Mouse (Mus musculus): ENCODE results near the gene Tenm2. TPM values are rescaled to one million over a fixed set of nuclear protein-coding genes. Genes with fewer than 3 reads are reported as not detected.
A peak's percentile ranks its signal among the peaks of the same experiment; 100 is the strongest.

The Tenm2 gene
- total RNA-seq, 2 experiments from 2014 or later, result 71.1 to 107 TPM

DNA sequence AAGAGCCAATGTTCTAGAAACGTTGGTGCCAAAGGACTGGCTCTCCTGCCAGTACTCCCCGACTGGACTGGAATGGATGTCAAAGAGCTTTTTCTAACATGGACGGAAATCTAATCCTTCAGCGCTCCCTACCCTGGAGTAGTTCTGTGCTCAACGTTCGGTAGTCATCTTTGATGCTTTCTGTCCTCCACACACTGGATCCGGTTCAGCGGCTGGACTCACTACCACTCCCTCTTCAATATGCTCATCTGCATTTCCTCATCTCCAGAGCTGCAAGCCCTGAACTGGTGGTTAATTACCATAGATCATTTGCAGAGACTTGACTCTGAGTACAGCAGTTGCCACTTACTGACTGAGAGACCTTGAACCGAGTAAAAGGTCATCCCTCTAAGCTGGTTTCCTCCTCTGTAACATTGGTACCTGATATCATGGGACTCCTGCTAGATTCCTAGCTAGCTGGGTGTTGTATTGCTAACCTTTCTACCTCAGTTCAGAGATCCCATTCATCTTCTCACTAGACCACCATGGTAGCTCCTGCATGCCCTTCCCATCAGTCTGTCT is 698.1 kb downstream of the Tenm2 start:
- intact Hi-C loops (cut with DNase I), result no loop called here
- no peak for DNase-seq (ENCODE audit: low spot score in 2 of 2)

GRCm38 (mm10) chr11:36535591-36535990 is 700.2 kb downstream of the Tenm2 start:
- DNase-seq (ENCODE audit: low spot score in 2 of 2), result no peak
- intact Hi-C loops (cut with DNase I), result no loop called here

DNA sequence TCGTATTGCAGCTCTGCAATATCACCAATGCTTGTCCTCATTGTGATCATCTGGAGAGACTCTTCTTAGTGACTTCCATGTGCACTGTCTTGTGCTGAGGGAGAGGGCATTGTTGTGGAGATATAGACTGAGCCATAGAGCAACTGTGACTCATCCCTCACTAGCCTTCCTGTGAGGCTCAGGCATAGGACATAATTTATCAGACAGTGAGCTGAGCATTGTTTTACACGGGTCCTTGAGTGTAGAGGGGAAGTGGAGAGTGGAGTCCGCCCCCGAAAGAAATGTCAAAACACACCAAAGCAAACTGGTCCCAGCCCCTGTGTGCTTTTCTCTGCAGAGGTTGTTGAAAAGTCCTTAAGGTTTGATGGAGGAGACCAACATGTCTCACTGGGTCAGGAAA is 704.1 kb downstream of the Tenm2 start:
- intact Hi-C loops (cut with DNase I), result no loop called here
- DNase-seq (ENCODE audit: low spot score in 2 of 2), result no peak

DNA sequence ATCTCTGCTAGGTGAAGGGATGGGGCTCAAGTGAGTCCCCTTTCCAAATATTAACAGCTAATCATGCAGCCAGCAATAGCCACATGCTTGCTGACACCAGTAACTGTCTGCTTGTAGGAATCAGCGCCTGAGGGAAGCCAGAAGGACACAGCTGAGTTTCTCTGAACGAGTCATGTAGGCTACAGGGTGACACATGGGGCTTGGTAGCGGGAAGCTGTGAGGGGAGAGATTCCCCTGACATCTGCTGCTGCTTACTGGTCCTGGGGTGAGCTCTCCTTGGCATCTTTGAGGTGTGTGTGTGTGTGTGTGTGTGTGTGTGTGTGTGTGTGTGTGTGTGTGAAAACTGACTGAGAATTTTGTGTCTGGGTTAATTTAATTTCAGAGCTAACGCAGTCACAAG is 708.3 kb downstream of the Tenm2 start:
- intact Hi-C loops (cut with DNase I), result loop anchor here (2.0 to 5.0 kb wide), 3 partner anchors 280 to 480 kb away; no protein-coding TSS in a partner anchor

GRCm38 (mm10) chr11:36526381-36526780 is 709.4 kb downstream of the Tenm2 start:
- peak; percentile 88 to 89 for DNase-seq (ENCODE audit: low spot score in 2 of 2)
- intact Hi-C loops (cut with DNase I), result loop anchor here (2.0 to 5.0 kb wide), 3 partner anchors 279 to 479 kb away; no protein-coding TSS in a partner anchor

More for the DNA sequence above, 708.3 kb downstream of the Tenm2 start:
- no peak for DNase-seq (ENCODE audit: low spot score in 2 of 2)

GRCm38 (mm10) chr11:36512468-36512867 is 723.3 kb downstream of the Tenm2 start:
- intact Hi-C loops (cut with DNase I), result no loop called here

GRCm38 (mm10) chr11:36508312-36508711 is 727.5 kb downstream of the Tenm2 start:
- intact Hi-C loops (cut with DNase I), result no loop called here
- DNase-seq (ENCODE audit: low spot score in 2 of 2), result peak; percentile 26 to 39

More at GRCm38 (mm10) chr11:36512468-36512867, 723.3 kb downstream of the Tenm2 start:
- no peak for DNase-seq (ENCODE audit: low spot score in 2 of 2)

DNA sequence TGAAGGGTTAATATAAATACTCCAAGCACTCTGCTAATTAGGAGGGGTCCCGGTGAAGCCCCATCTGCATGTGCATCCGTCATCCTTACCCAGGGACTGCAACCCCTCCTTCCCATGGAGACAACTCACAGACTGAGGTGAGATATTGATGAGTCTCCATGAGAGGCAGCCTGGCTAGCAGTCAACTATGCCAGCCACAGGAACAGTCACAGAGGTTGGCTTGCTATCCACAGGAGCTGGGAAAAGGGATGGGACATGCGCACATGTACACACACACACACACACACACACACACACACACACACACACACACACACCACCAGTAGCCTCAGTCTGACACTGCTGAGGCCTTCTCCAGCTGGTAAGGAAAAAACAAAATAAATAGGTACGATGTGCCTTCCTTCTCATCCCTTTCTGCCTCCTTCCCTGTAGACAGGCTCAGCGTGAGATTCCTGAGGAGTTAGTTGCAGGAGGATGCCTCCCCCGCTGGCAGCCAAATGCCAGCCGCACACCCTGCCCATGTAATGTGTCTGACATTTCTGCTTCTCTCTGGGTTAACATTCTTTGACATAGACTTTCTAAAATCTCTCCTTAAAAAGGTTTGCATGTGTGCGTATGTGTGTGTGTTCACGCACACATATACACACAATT is 740.7 kb downstream of the Tenm2 start:
- DNase-seq (ENCODE audit: low spot score in 2 of 2), result peak; percentile 36 to 49
- intact Hi-C loops (cut with DNase I), result no loop called here

- DNase-seq (ENCODE audit: low spot score in 2 of 2), result no peak
- intact Hi-C loops (cut with DNase I), result no loop called here
Measured at GRCm38 (mm10) chr11:36492274-36492673, 743.5 kb downstream of the Tenm2 start.

DNA sequence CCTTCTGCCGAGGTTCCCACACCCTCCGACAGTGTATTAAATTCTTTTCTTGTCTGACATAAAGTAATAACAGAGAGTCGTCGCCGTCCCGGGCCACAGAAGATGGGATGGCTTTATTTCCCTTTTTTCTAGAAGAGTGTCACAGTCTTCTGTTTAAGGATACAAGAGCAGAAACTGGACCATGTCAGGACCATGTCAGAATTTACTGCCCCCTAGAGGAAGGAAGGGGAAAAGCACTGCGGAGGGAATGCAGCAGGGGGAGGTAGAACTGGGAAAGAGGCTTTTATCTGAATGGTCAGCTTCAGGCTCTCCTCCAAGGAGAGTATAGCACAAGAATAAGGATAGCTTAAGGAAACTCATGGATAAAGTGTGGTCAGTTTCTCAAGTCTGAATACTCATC is 745.7 kb downstream of the Tenm2 start:
- intact Hi-C loops (cut with DNase I), result no loop called here
- no peak for DNase-seq (ENCODE audit: low spot score in 2 of 2)

GRCm38 (mm10) chr11:36488666-36489065 is 747.1 kb downstream of the Tenm2 start:
- intact Hi-C loops (cut with DNase I), result loop anchor here (10.0 kb wide), 1 partner anchor 186 kb away; no protein-coding TSS in a partner anchor
- DNase-seq (ENCODE audit: low spot score in 2 of 2), result no peak

GRCm38 (mm10) chr11:36486092-36486491 is 749.7 kb downstream of the Tenm2 start:
- intact Hi-C loops (cut with DNase I), result loop anchor here (10.0 kb wide), 1 partner anchor 189 kb away; no protein-coding TSS in a partner anchor
- DNase-seq (ENCODE audit: low spot score in 2 of 2), result no peak

DNA sequence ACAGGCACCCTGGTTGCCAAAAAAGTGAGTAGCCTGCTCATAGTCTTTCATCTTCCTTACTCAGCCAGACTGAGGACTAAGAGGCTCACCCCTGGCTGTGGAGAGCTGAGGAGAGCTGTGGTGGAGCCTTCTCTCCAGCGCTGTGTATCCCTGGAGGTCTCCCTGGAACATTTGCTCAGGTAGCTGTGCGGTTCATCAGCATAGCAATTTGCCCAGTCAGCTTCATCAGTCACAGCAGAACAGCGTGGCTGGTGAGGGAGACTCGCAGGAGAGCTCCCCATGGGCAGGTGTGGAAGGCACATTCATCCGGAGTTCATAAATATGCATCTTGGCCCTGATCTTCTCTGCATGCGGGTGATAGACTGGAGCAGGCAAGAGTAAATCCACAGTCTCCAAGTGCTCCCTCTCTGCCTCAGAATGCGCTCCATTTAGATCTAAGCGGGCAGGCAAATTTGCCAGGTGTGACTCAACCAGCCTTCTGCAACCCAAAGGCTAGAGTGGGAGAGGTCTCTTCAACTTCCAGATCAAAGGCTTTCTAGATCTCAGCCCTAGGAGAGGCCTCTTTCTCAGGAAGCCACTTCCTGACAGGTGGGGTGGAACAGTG is 751.2 kb downstream of the Tenm2 start:
- intact Hi-C loops (cut with DNase I), result loop anchor here (10.0 kb wide), 1 partner anchor 190 kb away; no protein-coding TSS in a partner anchor

DNA sequence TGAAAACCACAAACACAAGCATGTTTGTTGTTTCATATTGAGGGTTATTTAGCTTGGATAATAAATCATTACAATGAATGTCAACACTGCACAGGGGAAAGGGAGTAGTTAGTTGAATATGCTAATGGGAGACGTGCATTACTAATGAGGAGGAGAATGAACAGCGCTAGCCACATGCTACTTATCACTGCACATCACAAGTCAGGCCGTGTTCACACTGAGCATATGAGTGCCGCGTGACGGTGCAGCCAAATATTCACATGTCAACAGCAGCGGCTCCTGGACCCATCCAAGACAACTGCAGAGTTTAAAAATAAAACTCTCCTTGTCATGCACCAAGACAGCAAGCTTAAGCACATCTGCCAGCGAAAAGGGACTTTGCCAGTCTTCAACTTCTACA is 753.6 kb downstream of the Tenm2 start:
- intact Hi-C loops (cut with DNase I), result loop anchor here (10.0 kb wide), 1 partner anchor 193 kb away; no protein-coding TSS in a partner anchor
- DNase-seq (ENCODE audit: low spot score in 2 of 2), result no peak

More for the DNA sequence above, 751.2 kb downstream of the Tenm2 start:
- DNase-seq (ENCODE audit: low spot score in 2 of 2), result no peak

DNA sequence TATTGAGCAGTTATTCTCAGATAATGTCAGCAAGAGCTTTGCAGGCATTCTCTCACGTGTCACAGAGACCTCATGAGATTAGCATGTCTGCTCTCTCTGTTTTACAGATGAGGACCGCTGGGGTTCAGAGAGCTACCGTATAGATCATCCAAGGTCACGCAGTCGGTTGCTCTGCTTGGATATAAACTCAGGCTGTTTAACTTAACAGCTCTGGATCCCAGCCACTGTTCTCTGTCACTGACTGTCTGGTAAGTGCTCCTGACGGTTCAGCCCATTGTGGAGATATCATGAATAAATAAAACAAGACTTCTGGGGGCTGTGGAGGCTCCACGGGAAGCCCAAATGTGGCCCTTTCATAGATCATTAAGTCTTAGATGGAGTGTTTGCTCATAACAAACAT is 754.2 kb downstream of the Tenm2 start:
- intact Hi-C loops (cut with DNase I), result loop anchor here (10.0 kb wide), 1 partner anchor 193 kb away; no protein-coding TSS in a partner anchor
- no peak for DNase-seq (ENCODE audit: low spot score in 2 of 2)

GRCm38 (mm10) chr11:36481086-36481485 is 754.7 kb downstream of the Tenm2 start:
- intact Hi-C loops (cut with DNase I), result loop anchor here (10.0 kb wide), 1 partner anchor 194 kb away; no protein-coding TSS in a partner anchor
- DNase-seq (ENCODE audit: low spot score in 2 of 2), result no peak

DNA sequence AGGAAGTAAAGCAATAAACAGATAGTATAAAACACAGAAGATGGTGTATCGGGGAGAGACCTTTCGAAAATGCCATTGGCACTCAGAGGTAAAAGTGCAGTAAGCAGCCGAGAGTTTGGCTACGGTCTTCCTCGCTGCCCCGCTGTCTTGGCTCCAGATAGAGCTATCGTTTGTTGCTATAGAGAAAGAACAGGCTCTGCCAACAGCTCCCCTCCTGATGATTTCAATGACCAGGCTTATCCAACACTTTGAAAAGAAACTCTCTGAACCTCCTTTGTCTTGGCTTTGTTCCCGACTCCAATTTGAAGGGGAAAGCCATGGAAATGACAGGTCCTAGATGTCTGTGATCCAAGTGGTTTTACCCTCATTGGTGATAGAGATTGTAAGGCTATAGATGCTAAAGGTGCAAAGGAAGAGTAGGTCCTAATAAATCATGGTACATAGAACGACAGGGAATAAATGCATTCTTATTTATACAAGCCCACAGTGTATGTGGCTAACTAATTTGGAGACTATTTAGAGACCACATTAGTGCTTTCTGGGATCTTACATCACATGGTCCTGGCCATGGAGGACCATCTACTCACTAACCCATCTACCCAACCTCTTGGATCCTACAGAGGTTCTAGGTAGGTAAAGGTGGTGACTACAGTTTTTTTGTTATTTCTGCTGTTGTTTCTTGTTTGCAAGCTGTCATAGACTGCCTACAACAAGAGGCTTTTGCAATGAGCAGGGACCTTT is 765.8 kb downstream of the Tenm2 start:
- intact Hi-C loops (cut with DNase I), result no loop called here
- no peak for DNase-seq (ENCODE audit: low spot score in 2 of 2)

DNA sequence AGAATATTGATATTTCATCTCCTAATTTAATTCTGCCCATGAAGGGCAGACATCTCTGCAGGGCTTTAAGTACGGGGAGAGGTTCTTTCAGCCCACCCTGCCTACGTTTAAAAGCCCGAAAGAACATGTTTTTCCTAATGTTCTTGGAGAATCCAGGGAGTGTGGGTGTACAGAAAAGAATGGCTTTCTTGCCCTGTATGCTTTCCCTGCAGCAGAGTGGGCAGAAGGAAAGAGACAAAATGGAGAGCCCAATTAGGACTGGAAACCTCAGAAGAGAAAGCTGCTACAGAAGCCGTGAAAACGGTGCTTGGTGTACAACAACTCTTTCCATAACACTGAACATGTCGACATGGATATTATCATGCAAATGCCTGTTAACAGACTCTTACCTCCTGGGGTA is 777.3 kb downstream of the Tenm2 start:
- peak in 1 of 2 experiments; percentile 38 for DNase-seq (ENCODE audit: low spot score in 2 of 2)
- intact Hi-C loops (cut with DNase I), result no loop called here

- intact Hi-C loops (cut with DNase I), result no loop called here
- DNase-seq (ENCODE audit: low spot score in 2 of 2), result no peak
Measured at GRCm38 (mm10) chr11:36454076-36454475, 781.7 kb downstream of the Tenm2 start.

- intact Hi-C loops (cut with DNase I), result no loop called here
- DNase-seq (ENCODE audit: low spot score in 2 of 2), result no peak
Measured at GRCm38 (mm10) chr11:36452436-36452835, 783.3 kb downstream of the Tenm2 start.
